12 mouse cellular contexts compared by ENCODE assay signal in genomic region chr3:137014686-137015085, GRCm38 (mm10).
DNase-seq lines count a peak whose midpoint lies in the region; ATAC-seq and TF ChIP-seq lines count a peak whose summit lies in the region.
"Had no signal": no experiment of that assay in that cellular context is flagged by ENCODE, and none has a peak within 500 bp of the region (broad histone marks: within the 10 kb centered on the region; RNA-seq: fewer than 3 reads in every experiment).

No protein-coding gene starts in this region.

- DNase-seq in heart, postnatal 0 days (ENCODE audit: low spot score): peak; percentile 13
- no peak for DNase-seq in heart, adult 11 months
- DNase-seq in midbrain, embryonic 14.5 days: peak; percentile 31
- DNase-seq in midbrain, postnatal 0 days (ENCODE audit: low spot score): no peak
- DNase-seq in embryonic facial prominence, embryonic 11.5 days (ENCODE audit: low spot score): peak; percentile 79
- DNase-seq in yolk sac, embryonic 10.5 days (ENCODE audit: low spot score): peak; percentile 5
- DNase-seq in ovary, postnatal 14 days (ENCODE audit: low spot score): no peak
- DNase-seq: right cerebral cortex, postnatal 14 days; thymus, adult 18-20 months had no signal

- WGBS in heart, postnatal 0 days: 55% methylated on average over 2 of the region's 2 CpGs
- WGBS in midbrain, embryonic 14.5 days: 74% methylated on average over 2 of the region's 2 CpGs
- 84% methylated on average over 2 of the region's 2 CpGs for whole genome bisulfite sequencing in midbrain, postnatal 0 days
- 63% methylated on average over 2 of the region's 2 CpGs for WGBS in embryonic facial prominence, embryonic 11.5 days
- WGBS in kidney, embryonic 16.5 days: 60% methylated on average over 2 of the region's 2 CpGs

- H3K36me3 ChIP-seq in heart, postnatal 0 days (replicated peaks; ENCODE audit: control insufficient read depth, insufficient read depth, low read length): no peaks in the 10 kb centered on the region
- no peaks in the 10 kb centered on the region for H3K36me3 ChIP-seq in midbrain, embryonic 14.5 days (ENCODE audit: control insufficient read depth, insufficient read depth, low read length)
- H3K36me3 ChIP-seq in midbrain, postnatal 0 days (ENCODE audit: insufficient read depth, low read length): no peaks in the 10 kb centered on the region
- H3K36me3 ChIP-seq in embryonic facial prominence, embryonic 11.5 days (replicated peaks; ENCODE audit: control insufficient read depth, insufficient read depth, low read depth, low read length): no peaks in the 10 kb centered on the region
- no peaks in the 10 kb centered on the region for H3K36me3 ChIP-seq in kidney, embryonic 16.5 days (ENCODE audit: insufficient read depth, low read length)
- H3K36me3 ChIP-seq: midbrain, embryonic 13.5 days had no signal

- TF ChIP-seq CTCF in heart, postnatal 0 days (IDR thresholded peaks at IDR 0.05; ENCODE audit: low read depth): no peak
- no peak for TF ChIP-seq CTCF in midbrain, postnatal 0 days (IDR thresholded peaks at IDR 0.05)

- no peak overlapping the region for H3K4me3 ChIP-seq in heart, postnatal 0 days (ENCODE audit: low read depth, low read length)
- H3K4me3 ChIP-seq in midbrain, embryonic 14.5 days (replicated peaks; ENCODE audit: low read depth, low read length): no peak overlapping the region
- H3K4me3 ChIP-seq in midbrain, postnatal 0 days (ENCODE audit: low read depth, low read length): no peak overlapping the region
- H3K4me3 ChIP-seq in embryonic facial prominence, embryonic 11.5 days (ENCODE audit: low read depth, low read length): no peak overlapping the region
- H3K4me3 ChIP-seq in kidney, embryonic 16.5 days (ENCODE audit: low read length): no peak overlapping the region
- H3K4me3 ChIP-seq: midbrain, embryonic 13.5 days had no signal

- TF ChIP-seq EP300 in heart, postnatal 0 days (IDR thresholded peaks at IDR 0.05; ENCODE audit: low read depth): no peak

- no peaks in the 10 kb centered on the region for H3K27me3 ChIP-seq in heart, postnatal 0 days (ENCODE audit: control insufficient read depth, insufficient read depth, low read length)
- H3K27me3 ChIP-seq in midbrain, embryonic 14.5 days (ENCODE audit: control insufficient read depth, insufficient read depth, low read length): no peaks in the 10 kb centered on the region
- no peaks in the 10 kb centered on the region for H3K27me3 ChIP-seq in midbrain, postnatal 0 days (ENCODE audit: insufficient read depth, low read length)
- no peaks in the 10 kb centered on the region for H3K27me3 ChIP-seq in embryonic facial prominence, embryonic 11.5 days (ENCODE audit: control insufficient read depth, insufficient read depth, low read length)
- no peaks in the 10 kb centered on the region for H3K27me3 ChIP-seq in kidney, embryonic 16.5 days (ENCODE audit: insufficient read depth, low read length)
- H3K27me3 ChIP-seq: midbrain, embryonic 13.5 days had no signal

- H3K9me3 ChIP-seq in heart, postnatal 0 days (replicated peaks; ENCODE audit: control insufficient read depth, low read length): no peaks in the 10 kb centered on the region
- no peaks in the 10 kb centered on the region for H3K9me3 ChIP-seq in midbrain, embryonic 14.5 days (ENCODE audit: control insufficient read depth, low read length)
- H3K9me3 ChIP-seq in midbrain, postnatal 0 days (ENCODE audit: low read length): no peaks in the 10 kb centered on the region
- no peaks in the 10 kb centered on the region for H3K9me3 ChIP-seq in embryonic facial prominence, embryonic 11.5 days (replicated peaks; ENCODE audit: control insufficient read depth, low read length)
- H3K9me3 ChIP-seq in kidney, embryonic 16.5 days (ENCODE audit: low read length): no peaks in the 10 kb centered on the region
- H3K9me3 ChIP-seq: midbrain, embryonic 13.5 days had no signal

- no peak for ATAC-seq in heart, postnatal 0 days (ENCODE audit: insufficient read depth, low read depth)
- no peak for ATAC-seq in midbrain, embryonic 14.5 days (ENCODE audit: low FRiP score, low TSS enrichment)
- ATAC-seq in midbrain, postnatal 0 days (ENCODE audit: low FRiP score): no peak
- no peak for ATAC-seq in embryonic facial prominence, embryonic 11.5 days (replicated peaks; ENCODE audit: insufficient number of reproducible peaks, low FRiP score, low TSS enrichment, low read depth)
- ATAC-seq in kidney, embryonic 16.5 days (ENCODE audit: low FRiP score, low TSS enrichment): no peak
- ATAC-seq: inflammation-experienced regulatory T-cells, adult 6 months; midbrain, embryonic 13.5 days had no signal

- no peak overlapping the region for H3K9ac ChIP-seq in heart, postnatal 0 days (replicated peaks; ENCODE audit: low read depth, low read length)
- H3K9ac ChIP-seq in midbrain, embryonic 14.5 days (replicated peaks; ENCODE audit: low read length): no peak overlapping the region
- H3K9ac ChIP-seq in midbrain, postnatal 0 days (replicated peaks; ENCODE audit: low read length, poor library complexity, severe bottlenecking): no peak overlapping the region
- no peak overlapping the region for H3K9ac ChIP-seq in embryonic facial prominence, embryonic 11.5 days (replicated peaks; ENCODE audit: low read length)
- H3K9ac ChIP-seq in kidney, embryonic 16.5 days (replicated peaks; ENCODE audit: low read length): no peak overlapping the region
- H3K9ac ChIP-seq: midbrain, embryonic 13.5 days had no signal

- H3K27ac ChIP-seq in heart, postnatal 0 days (ENCODE audit: low read depth): no peak overlapping the region
- no peak overlapping the region for H3K27ac ChIP-seq in midbrain, embryonic 14.5 days (replicated peaks; ENCODE audit: low read depth, low read length)
- H3K27ac ChIP-seq in midbrain, postnatal 0 days (ENCODE audit: low read depth, low read length): no peak overlapping the region
- H3K27ac ChIP-seq in embryonic facial prominence, embryonic 11.5 days (replicated peaks; ENCODE audit: low read depth, low read length): no peak overlapping the region
- no peak overlapping the region for H3K27ac ChIP-seq in kidney, embryonic 16.5 days (ENCODE audit: low read length)
- H3K27ac ChIP-seq: midbrain, embryonic 13.5 days had no signal

- H3K4me1 ChIP-seq in heart, postnatal 0 days (ENCODE audit: control insufficient read depth, insufficient read depth): no peaks in the 10 kb centered on the region
- H3K4me1 ChIP-seq in midbrain, embryonic 14.5 days (ENCODE audit: control insufficient read depth, insufficient read depth, low read length): no peaks in the 10 kb centered on the region
- no peaks in the 10 kb centered on the region for H3K4me1 ChIP-seq in midbrain, postnatal 0 days (ENCODE audit: insufficient read depth, low read length)
- H3K4me1 ChIP-seq in embryonic facial prominence, embryonic 11.5 days (ENCODE audit: control insufficient read depth, insufficient read depth, low read length): no peaks in the 10 kb centered on the region
- no peaks in the 10 kb centered on the region for H3K4me1 ChIP-seq in kidney, embryonic 16.5 days (ENCODE audit: insufficient read depth, low read length)
- H3K4me1 ChIP-seq: midbrain, embryonic 13.5 days had no signal

- H3K4me2 ChIP-seq in heart, postnatal 0 days (ENCODE audit: low read depth, low read length): no peak overlapping the region
- H3K4me2 ChIP-seq in midbrain, embryonic 14.5 days (ENCODE audit: low read length): no peak overlapping the region
- H3K4me2 ChIP-seq in midbrain, postnatal 0 days (ENCODE audit: low read depth, low read length, poor library complexity, severe bottlenecking): no peak overlapping the region
- H3K4me2 ChIP-seq in embryonic facial prominence, embryonic 11.5 days (ENCODE audit: low read depth, low read length): no peak overlapping the region
- H3K4me2 ChIP-seq in kidney, embryonic 16.5 days (replicated peaks; ENCODE audit: low read depth, low read length): no peak overlapping the region
- H3K4me2 ChIP-seq: midbrain, embryonic 13.5 days had no signal

Comparison
In these comparisons a context has a peak if more than half of its experiments do, and no peak if none do; other contexts are left out.
1. DNase-seq: peak in heart, postnatal 0 days (single experiment), midbrain, embryonic 14.5 days (single experiment), embryonic facial prominence, embryonic 11.5 days (single experiment) and yolk sac, embryonic 10.5 days (single experiment); none in heart, adult 11 months (single experiment), midbrain, postnatal 0 days (single experiment) and ovary, postnatal 14 days (single experiment).